Mouse (Mus musculus): Measurements from ENCODE around the gene Rrn3. TPM values are rescaled to one million over a fixed set of nuclear protein-coding genes. Genes with fewer than 3 reads are reported as not detected.

Rrn3 gene
- polyA plus RNA-seq, 1 experiment from 2014 or later, result 102 TPM

GRCm38 (mm10) chr16:13804666-13805065 lies 24.2 kb downstream of the Rrn3 start:
- peaks cover 90% of the 10 kb centered on the region for H3K36me3 ChIP-seq (ENCODE audit: control insufficient read depth, insufficient read depth, low read length)
- WGBS, result 82% methylated on average over 5 of the region's 5 CpGs
- no peak overlapping the region for H3K9ac ChIP-seq (replicated peaks; ENCODE audit: low read length)
- H3K27me3 ChIP-seq (ENCODE audit: control insufficient read depth, insufficient read depth, low read length), result no peaks in the 10 kb centered on the region
- H3K9me3 ChIP-seq (ENCODE audit: control insufficient read depth, low read length), result no peaks in the 10 kb centered on the region
- ATAC-seq (ENCODE audit: low FRiP score, low TSS enrichment) (no peak), DNase-seq (no peak)
- H3K4me2 ChIP-seq (ENCODE audit: low read length), result no peak overlapping the region
- no peak overlapping the region for H3K27ac ChIP-seq (replicated peaks; ENCODE audit: low read depth, low read length)
- no peaks in the 10 kb centered on the region for H3K4me1 ChIP-seq (ENCODE audit: control insufficient read depth, insufficient read depth, low read length)
- H3K4me3 ChIP-seq (replicated peaks; ENCODE audit: low read depth, low read length), result no peak overlapping the region

GRCm38 (mm10) chr16:13807616-13808015 lies 27.1 kb downstream of the Rrn3 start:
- DNase-seq, result no peak
- ATAC-seq (ENCODE audit: low FRiP score, low TSS enrichment), result no peak
- H3K27ac ChIP-seq (replicated peaks; ENCODE audit: low read depth, low read length), result no peak overlapping the region
- H3K27me3 ChIP-seq (ENCODE audit: control insufficient read depth, insufficient read depth, low read length), result no peaks in the 10 kb centered on the region
- WGBS, result 98% methylated on average over 4 of the region's 4 CpGs
- H3K9ac ChIP-seq (replicated peaks; ENCODE audit: low read length), result no peak overlapping the region
- no peak overlapping the region for H3K4me3 ChIP-seq (replicated peaks; ENCODE audit: low read depth, low read length)
- H3K4me1 ChIP-seq (ENCODE audit: control insufficient read depth, insufficient read depth, low read length), result no peaks in the 10 kb centered on the region
- H3K36me3 ChIP-seq (ENCODE audit: control insufficient read depth, insufficient read depth, low read length), result peaks cover 93% of the 10 kb centered on the region
- no peaks in the 10 kb centered on the region for H3K9me3 ChIP-seq (ENCODE audit: control insufficient read depth, low read length)
- H3K4me2 ChIP-seq (ENCODE audit: low read length), result no peak overlapping the region

GRCm38 (mm10) chr16:13808410-13808809 lies 27.9 kb downstream of the Rrn3 start:
- no peaks in the 10 kb centered on the region for H3K9me3 ChIP-seq (ENCODE audit: control insufficient read depth, low read length)
- WGBS, result 93% methylated on average over 7 of the region's 7 CpGs
- no peak overlapping the region for H3K4me3 ChIP-seq (replicated peaks; ENCODE audit: low read depth, low read length)
- DNase-seq (no peak), ATAC-seq (ENCODE audit: low FRiP score, low TSS enrichment) (no peak)
- no peaks in the 10 kb centered on the region for H3K27me3 ChIP-seq (ENCODE audit: control insufficient read depth, insufficient read depth, low read length)
- peaks cover 93% of the 10 kb centered on the region for H3K36me3 ChIP-seq (ENCODE audit: control insufficient read depth, insufficient read depth, low read length)
- H3K4me2 ChIP-seq (ENCODE audit: low read length), result no peak overlapping the region
- no peak overlapping the region for H3K27ac ChIP-seq (replicated peaks; ENCODE audit: low read depth, low read length)
- no peaks in the 10 kb centered on the region for H3K4me1 ChIP-seq (ENCODE audit: control insufficient read depth, insufficient read depth, low read length)
- H3K9ac ChIP-seq (replicated peaks; ENCODE audit: low read length), result no peak overlapping the region

- no peak for ATAC-seq (ENCODE audit: low FRiP score, low TSS enrichment)
- H3K27ac ChIP-seq (replicated peaks; ENCODE audit: low read depth, low read length), result no peak overlapping the region
- H3K27me3 ChIP-seq (ENCODE audit: control insufficient read depth, insufficient read depth, low read length), result no peaks in the 10 kb centered on the region
- H3K9me3 ChIP-seq (ENCODE audit: control insufficient read depth, low read length), result no peaks in the 10 kb centered on the region
- H3K4me2 ChIP-seq (ENCODE audit: low read length), result no peak overlapping the region
- peaks cover 81% of the 10 kb centered on the region for H3K36me3 ChIP-seq (ENCODE audit: control insufficient read depth, insufficient read depth, low read length)
- DNase-seq, result no peak
- WGBS, result 87% methylated on average over 6 of the region's 6 CpGs
- H3K4me1 ChIP-seq (ENCODE audit: control insufficient read depth, insufficient read depth, low read length), result no peaks in the 10 kb centered on the region
- H3K9ac ChIP-seq (replicated peaks; ENCODE audit: low read length), result no peak overlapping the region
- H3K4me3 ChIP-seq (replicated peaks; ENCODE audit: low read depth, low read length), result no peak overlapping the region
These were observed 31.6 kb downstream of the Rrn3 start for GRCm38 (mm10) chr16:13812152-13812551.

GRCm38 (mm10) chr16:13813200-13813599 lies 32.7 kb downstream of the Rrn3 start:
- no peak overlapping the region for H3K27ac ChIP-seq (replicated peaks; ENCODE audit: low read depth, low read length)
- DNase-seq (no peak), ATAC-seq (ENCODE audit: low FRiP score, low TSS enrichment) (no peak)
- no peak overlapping the region for H3K9ac ChIP-seq (replicated peaks; ENCODE audit: low read length)
- 0 out of 2 replicates have a peak, but pooled peaks cover 2% of the 10 kb centered on the region for H3K4me1 ChIP-seq (ENCODE audit: control insufficient read depth, insufficient read depth, low read length)
- peaks cover 72% of the 10 kb centered on the region for H3K36me3 ChIP-seq (ENCODE audit: control insufficient read depth, insufficient read depth, low read length)
- no peaks in the 10 kb centered on the region for H3K9me3 ChIP-seq (ENCODE audit: control insufficient read depth, low read length)
- H3K4me2 ChIP-seq (ENCODE audit: low read length), result no peak overlapping the region
- WGBS, result 93% methylated on average over 3 of the region's 3 CpGs
- H3K27me3 ChIP-seq (ENCODE audit: control insufficient read depth, insufficient read depth, low read length), result no peaks in the 10 kb centered on the region
- no peak overlapping the region for H3K4me3 ChIP-seq (replicated peaks; ENCODE audit: low read depth, low read length)

GRCm38 (mm10) chr16:13818560-13819393 lies 38.3 kb downstream of the Rrn3 start, which contains the start of gene Ntan1:
Ntan1 (plus strand) TSS chr16:13818845.
- H3K27ac ChIP-seq (replicated peaks; ENCODE audit: low read depth, low read length), result peak within 1 kb of the TSS; percentile 93
- peak within 1 kb of the TSS; percentile 81 for H3K9ac ChIP-seq (replicated peaks; ENCODE audit: low read length)
- under 1% methylated on average over 54 of the region's 58 CpGs for WGBS
- no peaks in the 10 kb centered on the region for H3K27me3 ChIP-seq (ENCODE audit: control insufficient read depth, insufficient read depth, low read length)
- H3K4me2 ChIP-seq (ENCODE audit: low read length), result peak within 1 kb of the TSS; percentile 71
- peaks cover 20% of the 10 kb centered on the region for H3K36me3 ChIP-seq (ENCODE audit: control insufficient read depth, insufficient read depth, low read length)
- peak; percentile 96 for DNase-seq
- H3K4me1 ChIP-seq (ENCODE audit: control insufficient read depth, insufficient read depth, low read length), result peaks cover 15% of the 10 kb centered on the region; the same call in 1 of the 2 replicates
- no peaks in the 10 kb centered on the region for H3K9me3 ChIP-seq (ENCODE audit: control insufficient read depth, low read length)
- H3K4me3 ChIP-seq (replicated peaks; ENCODE audit: low read depth, low read length), result peak within 1 kb of the TSS; percentile 78
- ATAC-seq (ENCODE audit: low FRiP score, low TSS enrichment), result peak; percentile 94

- H3K4me2 ChIP-seq (ENCODE audit: low read length), result peak overlapping the region; percentile 71
- ATAC-seq (ENCODE audit: low FRiP score, low TSS enrichment), result peak; percentile 51; the same call in 1 of the 2 replicates
- WGBS, result under 1% methylated on average over 36 of the region's 36 CpGs
- no peaks in the 10 kb centered on the region for H3K9me3 ChIP-seq (ENCODE audit: control insufficient read depth, low read length)
- H3K4me3 ChIP-seq (replicated peaks; ENCODE audit: low read depth, low read length), result peak overlapping the region; percentile 78
- H3K4me1 ChIP-seq (ENCODE audit: control insufficient read depth, insufficient read depth, low read length), result peaks cover 15% of the 10 kb centered on the region; the same call in 1 of the 2 replicates
- H3K27ac ChIP-seq (replicated peaks; ENCODE audit: low read depth, low read length), result peak overlapping the region; percentile 93
- no peaks in the 10 kb centered on the region for H3K27me3 ChIP-seq (ENCODE audit: control insufficient read depth, insufficient read depth, low read length)
- no peak for DNase-seq
- peak overlapping the region; percentile 81 for H3K9ac ChIP-seq (replicated peaks; ENCODE audit: low read length)
- peaks cover 14% of the 10 kb centered on the region for H3K36me3 ChIP-seq (ENCODE audit: control insufficient read depth, insufficient read depth, low read length)
These were observed 38.9 kb downstream of the Rrn3 start for GRCm38 (mm10) chr16:13819394-13819743.

GRCm38 (mm10) chr16:13819806-13820500 lies 39.4 kb downstream of the Rrn3 start:
- Histone ChIP-seq H3K4me3 (replicated peaks; ENCODE audit: low read depth, low read length) (peak overlapping the region; percentile 78), H3K27me3 (ENCODE audit: control insufficient read depth, insufficient read depth, low read length) (no peaks in the 10 kb centered on the region), H3K4me2 (ENCODE audit: low read length) (peak overlapping the region; percentile 71), H3K9ac (replicated peaks; ENCODE audit: low read length) (peak overlapping the region; percentile 81), H3K27ac (replicated peaks; ENCODE audit: low read depth, low read length) (peak overlapping the region; percentile 93), H3K36me3 (ENCODE audit: control insufficient read depth, insufficient read depth, low read length) (peaks cover 8% of the 10 kb centered on the region; the same call in 1 of the 2 replicates), H3K4me1 (ENCODE audit: control insufficient read depth, insufficient read depth, low read length) (peaks cover 15% of the 10 kb centered on the region; the same call in 1 of the 2 replicates), H3K9me3 (ENCODE audit: control insufficient read depth, low read length) (no peaks in the 10 kb centered on the region)
- DNase-seq (peak; percentile 40), ATAC-seq (ENCODE audit: low FRiP score, low TSS enrichment) (peak; percentile 3; the same call in 1 of the 2 replicates)
- 43% methylated on average over 12 of the region's 12 CpGs for WGBS

Data from midbrain, embryonic 14.5 days (tissue).